7 mouse cellular contexts compared by ENCODE assay signal in genomic region chr8:123411246-123411645, GRCm38 (mm10). TPM values are rescaled to one million over a fixed set of nuclear protein-coding genes. Genes with fewer than 3 reads are reported as not detected.
A peak's percentile ranks its signal among the peaks of the same experiment; 100 is the strongest.
DNase-seq lines count a peak whose midpoint lies in the region; ATAC-seq and TF ChIP-seq lines count a peak whose summit lies in the region.

Gene Tubb3 (plus strand): TSS chr8:123411424.

- peak; percentile 92 for ATAC-seq in neural tube, embryonic 15.5 days (ENCODE audit: low FRiP score)

- DNase-seq in CH12.LX (ENCODE audit: extremely low read depth) (peak; percentile 73), liver (peak; percentile 74)
- DNase-seq in T-cell, adult 2 months (ENCODE audit: low spot score), result peak; percentile 63
- peak; percentile 70 to 89 for DNase-seq in cerebellum, postnatal 4 days (ENCODE audit: low spot score in 2 of 2)
- DNase-seq in frontal cortex, postnatal 36 days (ENCODE audit: low spot score in 2 of 2), result peak; percentile 92 to 93
- DNase-seq in kidney, postnatal 10 days, result peak; percentile 62

- no peak for TF ChIP-seq RAD21 in CH12.LX (IDR thresholded peaks at IDR 0.05; ENCODE audit: low read depth, low read length)

- TF ChIP-seq CTCF in CH12.LX (conservative IDR thresholded peaks at IDR 0.05 in 1 of 2, IDR thresholded peaks at IDR 0.05 in 1 of 2; ENCODE audit: low read depth in 2 of 2, low read length in 2 of 2), result no peak

- H3K4me2 ChIP-seq in CH12.LX (ENCODE audit: insufficient read depth, low read depth, poor library complexity, severe bottlenecking), result peak within 1 kb of the TSS; percentile 95
- peak within 1 kb of the TSS; percentile 82 for H3K4me2 ChIP-seq in neural tube, embryonic 15.5 days

- H3K36me3 ChIP-seq in CH12.LX (replicated peaks in 1 of 2; ENCODE audit: control insufficient read depth in 1 of 2, insufficient read depth in 1 of 2, low read length in 1 of 2), result no peaks in the 10 kb centered on the region
- H3K36me3 ChIP-seq in neural tube, embryonic 15.5 days, result no peaks in the 10 kb centered on the region

- peaks cover 36 to 70% of the 10 kb centered on the region in 2 experiments for H3K4me1 ChIP-seq in CH12.LX (ENCODE audit: control insufficient read depth in 1 of 2, insufficient read depth in 2 of 2)
- H3K4me1 ChIP-seq in neural tube, embryonic 15.5 days, result peaks cover 36% of the 10 kb centered on the region

- H3K79me2 ChIP-seq in CH12.LX (replicated peaks; ENCODE audit: control insufficient read depth, extremely low read depth, insufficient read depth, poor library complexity, severe bottlenecking), result no peaks in the 10 kb centered on the region

- peak; percentile 51; the same call in 1 of the 2 replicates for TF ChIP-seq POLR2A in CH12.LX (IDR thresholded peaks at IDR 0.05; ENCODE audit: low read depth, low read length)

- TF ChIP-seq EP300 in CH12.LX (IDR thresholded peaks at IDR 0.05; ENCODE audit: low read length), result no peak

- under 1% methylated on average over 21 of the region's 29 CpGs for WGBS in neural tube, embryonic 15.5 days

- peak within 1 kb of the TSS; percentile 16; the same call in 1 of the 2 replicates for H3K9ac ChIP-seq in CH12.LX (ENCODE audit: insufficient read depth, low read depth)
- H3K9ac ChIP-seq in neural tube, embryonic 15.5 days (replicated peaks), result peak within 1 kb of the TSS; percentile 96

- dilution Hi-C loops in CH12.LX (cut with MboI; ENCODE audit: extremely low pct_ligation_motif_present, extremely low pct_unique_long_range_greater_than_20kb, low sequenced_read_pairs), result no loop called here

- no peaks in the 10 kb centered on the region for H3K9me3 ChIP-seq in CH12.LX (replicated peaks; ENCODE audit: low read length)
- H3K9me3 ChIP-seq in neural tube, embryonic 15.5 days (replicated peaks), result no peaks in the 10 kb centered on the region

- in situ Hi-C loops in CH12.LX (cut with MboI; ENCODE audit: low pct_ligation_motif_present, low pct_unique_long_range_greater_than_20kb, low sequenced_read_pairs), result no loop called here

- peak within 1 kb of the TSS in 2 of 3 experiments; percentile 36 to 55 for H3K4me3 ChIP-seq in CH12.LX (replicated peaks in 1 of 3; ENCODE audit: low read depth in 2 of 3, low read length in 2 of 3, poor library complexity in 1 of 3)
- H3K4me3 ChIP-seq in neural tube, embryonic 15.5 days (replicated peaks), result peak within 1 kb of the TSS; percentile 78

- no peak within 1 kb of the TSS for H3K27ac ChIP-seq in CH12.LX (ENCODE audit: insufficient read depth, low read depth)
- peak within 1 kb of the TSS; percentile 97 for H3K27ac ChIP-seq in neural tube, embryonic 15.5 days (replicated peaks)

- H3K27me3 ChIP-seq in CH12.LX (replicated peaks), result peaks cover 41% of the 10 kb centered on the region
- no peaks in the 10 kb centered on the region for H3K27me3 ChIP-seq in neural tube, embryonic 15.5 days (replicated peaks)

TF ChIP-seq in CH12.LX, 34 proteins besides CTCF, POLR2A, EP300 and RAD21:
- TF ChIP-seq HCFC1 (IDR thresholded peaks at IDR 0.05; ENCODE audit: low read depth, low read length), result no peak
- no peak; the same call in 1 of the 2 replicates for TF ChIP-seq UBTF (IDR thresholded peaks at IDR 0.05; ENCODE audit: low read depth, low read length)
- TF ChIP-seq MEF2A (IDR thresholded peaks at IDR 0.05; ENCODE audit: borderline replicate concordance, low read depth, low read length), result no peak
- TF ChIP-seq USF2 (conservative IDR thresholded peaks at IDR 0.05; ENCODE audit: low read depth, low read length), result no peak
- peak; percentile 59; the same call in 1 of the 2 replicates for TF ChIP-seq TBP (conservative IDR thresholded peaks at IDR 0.05; ENCODE audit: low read depth, low read length)
- TF ChIP-seq JUN (IDR thresholded peaks at IDR 0.05; ENCODE audit: insufficient read depth, low read depth, low read length), result no peak
- TF ChIP-seq GABPA (IDR thresholded peaks at IDR 0.05; ENCODE audit: insufficient replicate concordance, low read depth, low read length), result no peak
- peak; percentile 19; the same call in 1 of the 2 replicates for TF ChIP-seq BHLHE40 (IDR thresholded peaks at IDR 0.05; ENCODE audit: low read depth, low read length)
- TF ChIP-seq ZC3H11A (IDR thresholded peaks at IDR 0.05; ENCODE audit: low read depth, low read length), result no peak
- no peak for TF ChIP-seq NRF1 (IDR thresholded peaks at IDR 0.05; ENCODE audit: low read depth, low read length)
- no peak for TF ChIP-seq CHD1 (IDR thresholded peaks at IDR 0.05; ENCODE audit: low read depth, low read length)
- no peak for TF ChIP-seq CHD2 (IDR thresholded peaks at IDR 0.05; ENCODE audit: low read length)
- no peak for TF ChIP-seq SMC3 (IDR thresholded peaks at IDR 0.05; ENCODE audit: low read depth, low read length)
- TF ChIP-seq RCOR1 (conservative IDR thresholded peaks at IDR 0.05; ENCODE audit: low read depth, low read length), result no peak
- no peak for TF ChIP-seq ZNF384 (IDR thresholded peaks at IDR 0.05; ENCODE audit: low read depth, low read length)
- peak; percentile 60 for TF ChIP-seq MAZ (IDR thresholded peaks at IDR 0.05; ENCODE audit: low read depth, low read length)
- no peak for TF ChIP-seq MYC (IDR thresholded peaks at IDR 0.05; ENCODE audit: low read depth, low read length)
- no peak for TF ChIP-seq POLR2AphosphoS2 (IDR thresholded peaks at IDR 0.05; ENCODE audit: low read depth, low read length)
- peak; percentile 31; the same call in 1 of the 2 replicates for TF ChIP-seq MAX (IDR thresholded peaks at IDR 0.05; ENCODE audit: low read length)
- TF ChIP-seq MXI1 (IDR thresholded peaks at IDR 0.05; ENCODE audit: low read depth, low read length), result peak; percentile 76
- no peak for TF ChIP-seq ZMIZ1 (IDR thresholded peaks at IDR 0.05; ENCODE audit: low read depth, low read length)

RNA-seq across cellular contexts. Expression of gene Tubb3, which starts in this region (rescaled TPM):
- total RNA-seq in CH12.LX (2012; rRNA removed) (1.8 and 3.1 TPM in 2 replicates), CH12.LX (2014; rRNA removed) (1.3 and 2.2 TPM in 2 replicates)
- 1.8 and 2.6 TPM in 2 replicates for polyA plus RNA-seq in CH12.LX (2012; ENCODE audit: insufficient read length, low read depth)
- 1,289 and 1,555 TPM in 2 replicates for polyA plus RNA-seq in neural tube, embryonic 15.5 days (2015; fragmentation: Nextera tagmentation; extraction: Ambion mirVana)

Comparison
In these comparisons a context has a peak if more than half of its experiments do, and no peak if none do; other contexts are left out.
1. RNA of gene Tubb3 (polyA plus RNA-seq): 1,289 to 1,555 TPM in neural tube, embryonic 15.5 days; 1.8 to 2.6 TPM in CH12.LX; every median in the first group is over 100 times any median in the second.
2. Peak in every context shown above with its lines, with median percentiles within 50 percentile points of each other: DNase-seq.